Mouse (Mus musculus) R1 (cell line): ENCODE measurements at regions not wholly inside any gene's neighbourhood (a gene's known extent, or its start where the extent isn't known, plus 50 kb on each side); places are given as distances from the start of the nearest gene placed in this dataset.

ENCODE experiments used
- DNase-seq: peaks from one replicate; pipeline ENCODE4 v3.0.0-alpha.2; 2018; ENCODE audit warnings: low read depth, low spot score

GRCm38 (mm10) chrX:147616374-147616773 lies 62.5 kb upstream of the Lrch2 start:
- DNase-seq = no peak

GRCm38 (mm10) chrX:147608660-147609059 lies 54.8 kb upstream of the Lrch2 start:
- DNase-seq = peak; percentile 23
